Mouse (Mus musculus): ENCODE data around the gene Nrf1. TPM values are rescaled to one million over a fixed set of nuclear protein-coding genes. Genes with fewer than 3 reads are reported as not detected.
A peak's percentile ranks its signal among the peaks of the same experiment; 100 is the strongest.

The Nrf1 gene
- polyA plus RNA-seq, 1 experiment from 2014 or later, result 78.9 TPM

- ATAC-seq (ENCODE audit: low FRiP score, low read depth), result no peak
- WGBS, result 9% methylated on average over 1 of the region's 1 CpGs
- Histone ChIP-seq H3K9ac (replicated peaks) (no peak overlapping the region), H3K36me3 (no peaks in the 10 kb centered on the region), H3K4me1 (peaks cover 58% of the 10 kb centered on the region), H3K9me3 (no peaks in the 10 kb centered on the region), H3K4me2 (replicated peaks) (no peak overlapping the region), H3K27ac (replicated peaks) (no peak overlapping the region), H3K27me3 (peaks cover 7% of the 10 kb centered on the region), H3K4me3 (no peak overlapping the region)
These were observed 35.5 kb downstream of the Nrf1 start for GRCm38 (mm10) chr6:30083307-30083706.

- no peak overlapping the region for H3K4me3 ChIP-seq
- no peak overlapping the region for H3K9ac ChIP-seq (replicated peaks)
- peaks cover 11% of the 10 kb centered on the region; the same call in 1 of the 2 replicates for H3K36me3 ChIP-seq
- H3K4me1 ChIP-seq, result peaks cover 38% of the 10 kb centered on the region
- no peak for ATAC-seq (ENCODE audit: low FRiP score, low read depth)
- no peak overlapping the region for H3K4me2 ChIP-seq (replicated peaks)
- H3K27me3 ChIP-seq, result peaks cover 7% of the 10 kb centered on the region
- H3K27ac ChIP-seq (replicated peaks), result no peak overlapping the region
- 28% methylated on average over 2 of the region's 2 CpGs for WGBS
- no peaks in the 10 kb centered on the region for H3K9me3 ChIP-seq
These were observed 37.6 kb downstream of the Nrf1 start for GRCm38 (mm10) chr6:30085351-30085750.

GRCm38 (mm10) chr6:30091221-30091620 lies 43.4 kb downstream of the Nrf1 start:
- no peaks in the 10 kb centered on the region for H3K4me1 ChIP-seq
- no peaks in the 10 kb centered on the region for H3K9me3 ChIP-seq
- H3K27me3 ChIP-seq, result no peaks in the 10 kb centered on the region
- H3K27ac ChIP-seq (replicated peaks), result no peak overlapping the region
- no peak overlapping the region for H3K4me2 ChIP-seq (replicated peaks)
- WGBS, result 84% methylated on average over 4 of the region's 4 CpGs
- H3K4me3 ChIP-seq, result no peak overlapping the region
- H3K9ac ChIP-seq (replicated peaks), result no peak overlapping the region
- H3K36me3 ChIP-seq, result peaks cover 30% of the 10 kb centered on the region
- ATAC-seq (ENCODE audit: low FRiP score, low read depth), result no peak

GRCm38 (mm10) chr6:30092816-30093215 lies 45.0 kb downstream of the Nrf1 start:
- no peak for ATAC-seq (ENCODE audit: low FRiP score, low read depth)
- 96% methylated on average over 6 of the region's 6 CpGs for WGBS
- Histone ChIP-seq H3K9ac (replicated peaks) (no peak overlapping the region), H3K4me2 (replicated peaks) (no peak overlapping the region), H3K4me1 (no peaks in the 10 kb centered on the region), H3K9me3 (no peaks in the 10 kb centered on the region), H3K27me3 (no peaks in the 10 kb centered on the region), H3K4me3 (no peak overlapping the region), H3K27ac (replicated peaks) (no peak overlapping the region), H3K36me3 (peaks cover 42% of the 10 kb centered on the region)

GRCm38 (mm10) chr6:30101773-30102415 lies 54.1 kb downstream of the Nrf1 start:
- Histone ChIP-seq H3K4me3 (no peak overlapping the region), H3K27me3 (no peaks in the 10 kb centered on the region), H3K4me2 (replicated peaks) (no peak overlapping the region), H3K9me3 (no peaks in the 10 kb centered on the region), H3K4me1 (no peaks in the 10 kb centered on the region), H3K27ac (replicated peaks) (no peak overlapping the region), H3K36me3 (peaks cover 64% of the 10 kb centered on the region), H3K9ac (replicated peaks) (no peak overlapping the region)
- WGBS, result 79% methylated on average over 12 of the region's 12 CpGs
- no peak for ATAC-seq (ENCODE audit: low FRiP score, low read depth)

GRCm38 (mm10) chr6:30106091-30106490 lies 58.3 kb downstream of the Nrf1 start:
- no peaks in the 10 kb centered on the region for H3K27me3 ChIP-seq
- H3K4me3 ChIP-seq, result no peak overlapping the region
- H3K9me3 ChIP-seq, result no peaks in the 10 kb centered on the region
- no peaks in the 10 kb centered on the region for H3K4me1 ChIP-seq
- no peak overlapping the region for H3K9ac ChIP-seq (replicated peaks)
- 87% methylated on average over 2 of the region's 2 CpGs for WGBS
- H3K36me3 ChIP-seq, result peaks cover 59% of the 10 kb centered on the region
- H3K4me2 ChIP-seq (replicated peaks), result no peak overlapping the region
- no peak for ATAC-seq (ENCODE audit: low FRiP score, low read depth)
- H3K27ac ChIP-seq (replicated peaks), result no peak overlapping the region

- ATAC-seq (ENCODE audit: low FRiP score, low read depth), result no peak
- Histone ChIP-seq H3K9me3 (no peaks in the 10 kb centered on the region), H3K4me2 (replicated peaks) (no peak overlapping the region), H3K4me1 (no peaks in the 10 kb centered on the region), H3K9ac (replicated peaks) (no peak overlapping the region), H3K27ac (replicated peaks) (no peak overlapping the region), H3K4me3 (no peak overlapping the region), H3K36me3 (peaks cover 56% of the 10 kb centered on the region), H3K27me3 (no peaks in the 10 kb centered on the region)
- 90% methylated on average over 2 of the region's 2 CpGs for WGBS
These were observed 59.7 kb downstream of the Nrf1 start for GRCm38 (mm10) chr6:30107456-30107855.

GRCm38 (mm10) chr6:30109820-30110502 lies 62.2 kb downstream of the Nrf1 start:
- Histone ChIP-seq H3K4me3 (no peak overlapping the region), H3K9me3 (no peaks in the 10 kb centered on the region), H3K27me3 (no peaks in the 10 kb centered on the region), H3K9ac (replicated peaks) (no peak overlapping the region), H3K4me2 (replicated peaks) (no peak overlapping the region), H3K36me3 (peaks cover 54% of the 10 kb centered on the region), H3K27ac (replicated peaks) (no peak overlapping the region), H3K4me1 (no peaks in the 10 kb centered on the region)
- ATAC-seq (ENCODE audit: low FRiP score, low read depth), result no peak
- WGBS, result 91% methylated on average over 10 of the region's 10 CpGs

- H3K36me3 ChIP-seq, result peaks cover 67% of the 10 kb centered on the region
- no peaks in the 10 kb centered on the region for H3K27me3 ChIP-seq
- H3K27ac ChIP-seq (replicated peaks), result no peak overlapping the region; the same call in 1 of the 2 replicates
- no peak overlapping the region for H3K4me2 ChIP-seq (replicated peaks)
- H3K4me3 ChIP-seq, result no peak overlapping the region
- ATAC-seq (ENCODE audit: low FRiP score, low read depth), result peak; percentile 56; the same call in 1 of the 2 replicates
- H3K4me1 ChIP-seq, result no peaks in the 10 kb centered on the region
- WGBS, result 89% methylated on average over 4 of the region's 4 CpGs
- no peaks in the 10 kb centered on the region for H3K9me3 ChIP-seq
- no peak overlapping the region for H3K9ac ChIP-seq (replicated peaks)
These were observed 64.8 kb downstream of the Nrf1 start for GRCm38 (mm10) chr6:30112349-30113132.

GRCm38 (mm10) chr6:30114101-30114500 lies 66.3 kb downstream of the Nrf1 start:
- Histone ChIP-seq H3K4me1 (no peaks in the 10 kb centered on the region), H3K4me3 (no peak overlapping the region), H3K9ac (replicated peaks) (no peak overlapping the region), H3K27me3 (no peaks in the 10 kb centered on the region), H3K4me2 (replicated peaks) (no peak overlapping the region), H3K9me3 (no peaks in the 10 kb centered on the region), H3K27ac (replicated peaks) (no peak overlapping the region), H3K36me3 (peaks cover 81% of the 10 kb centered on the region)
- 97% methylated on average over 2 of the region's 2 CpGs for WGBS
- no peak for ATAC-seq (ENCODE audit: low FRiP score, low read depth)

GRCm38 (mm10) chr6:30121152-30121551 lies 73.4 kb downstream of the Nrf1 start:
- Histone ChIP-seq H3K9ac (replicated peaks) (no peak overlapping the region), H3K27me3 (no peaks in the 10 kb centered on the region), H3K4me2 (replicated peaks) (no peak overlapping the region), H3K27ac (replicated peaks) (no peak overlapping the region), H3K36me3 (peaks cover 79% of the 10 kb centered on the region), H3K4me1 (no peaks in the 10 kb centered on the region), H3K4me3 (no peak overlapping the region), H3K9me3 (no peaks in the 10 kb centered on the region)
- WGBS, result 86% methylated on average over 2 of the region's 2 CpGs
- no peak for ATAC-seq (ENCODE audit: low FRiP score, low read depth)

GRCm38 (mm10) chr6:30121600-30121999 lies 73.8 kb downstream of the Nrf1 start:
- H3K4me1 ChIP-seq, result no peaks in the 10 kb centered on the region
- 87% methylated on average over 1 of the region's 1 CpGs for WGBS
- H3K9me3 ChIP-seq, result no peaks in the 10 kb centered on the region
- H3K27me3 ChIP-seq, result no peaks in the 10 kb centered on the region
- H3K4me2 ChIP-seq (replicated peaks), result no peak overlapping the region
- no peak overlapping the region for H3K27ac ChIP-seq (replicated peaks)
- no peak overlapping the region for H3K9ac ChIP-seq (replicated peaks)
- no peak for ATAC-seq (ENCODE audit: low FRiP score, low read depth)
- H3K4me3 ChIP-seq, result no peak overlapping the region
- H3K36me3 ChIP-seq, result peaks cover 76% of the 10 kb centered on the region

Data from midbrain, embryonic 12.5 days (tissue).